Mouse (Mus musculus) urinary bladder, adult 2 months (tissue): Measurements from ENCODE around the gene Scgb2b27. TPM values are rescaled to one million over a fixed set of nuclear protein-coding genes. Genes with fewer than 3 reads are reported as not detected.
"Not testable (repeated sequence)": the region's sequence is repeated elsewhere in the genome, so short reads cannot be mapped to it uniquely, and the experiment has no call there.

Experiments used
- DNase-seq: peaks from one replicate; pipeline ENCODE4 v3.0.0; 2022; ENCODE audit warnings: low spot score
- polyA plus RNA-seq: library from polyadenylated mRNA; depleted of rRNA; stranded (reverse); fragments of >200 nt; gene quantifications from 2 replicates; pipeline ENCODE4 v1.2.3, GENCODE M21; 2012; rRNA removed

The Scgb2b27 gene
- polyA plus RNA-seq: not detected in 2 replicates

DNA sequence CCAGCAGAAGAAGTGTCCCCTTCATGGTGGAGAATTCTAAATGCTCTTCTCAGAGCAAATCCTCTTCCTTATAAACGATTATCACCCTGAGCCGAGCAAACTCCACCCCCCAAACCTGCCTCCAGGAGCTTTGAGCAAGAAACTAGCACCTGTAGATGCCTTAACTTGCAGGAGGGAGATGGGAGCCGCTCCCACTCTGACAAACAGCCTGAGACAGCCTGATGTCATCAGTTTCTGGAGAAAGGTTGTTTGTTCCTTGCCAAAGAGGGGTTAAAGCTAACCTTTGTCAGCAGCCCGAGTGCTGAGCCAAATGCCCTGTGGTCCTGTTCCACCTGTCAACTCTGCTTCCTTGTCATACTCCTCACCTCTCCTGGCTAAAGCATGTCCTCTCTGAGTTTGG is at the start of gene Scgb2b27:
Gene Scgb2b27, minus strand, starts transcription at position 101 of the 400 bp plus-strand sequence.
- no peak for DNase-seq

DNA sequence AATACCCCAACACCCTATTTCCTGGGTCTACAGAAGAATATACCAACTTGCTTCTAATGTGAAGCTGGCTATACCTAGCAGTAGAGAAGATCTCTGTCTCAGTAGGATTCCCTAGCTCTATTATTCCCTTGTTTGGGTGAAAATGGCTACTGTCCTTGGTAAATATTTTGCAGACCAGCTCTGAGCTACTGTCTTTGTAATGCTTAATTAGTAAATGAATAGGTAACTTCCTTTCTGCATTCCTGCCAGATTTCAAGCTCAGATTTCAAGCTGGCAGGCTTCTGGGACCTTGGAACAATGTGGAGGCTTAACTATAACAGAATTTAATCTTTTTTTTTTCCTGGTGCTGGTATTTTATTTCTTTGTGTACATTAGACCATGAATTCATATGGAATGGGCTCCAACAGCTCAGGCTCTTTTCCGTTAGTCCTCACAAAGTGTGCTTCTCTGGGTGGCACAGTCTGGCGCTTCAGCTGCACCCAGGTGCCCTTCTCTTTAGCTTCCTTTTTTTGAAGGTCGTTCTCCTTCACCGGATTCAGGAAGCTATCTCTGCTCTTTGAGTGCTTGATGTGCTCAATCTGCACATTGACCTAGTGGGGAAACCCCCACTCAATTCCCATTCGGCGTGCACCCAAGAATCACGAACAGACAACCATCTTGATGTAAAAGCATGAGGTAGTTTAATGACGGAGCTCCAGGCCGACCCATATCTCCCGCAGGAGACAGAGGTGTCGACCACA is 22.5 kb upstream of the Scgb2b27 start:
- not testable (repeated sequence) for DNase-seq

DNA sequence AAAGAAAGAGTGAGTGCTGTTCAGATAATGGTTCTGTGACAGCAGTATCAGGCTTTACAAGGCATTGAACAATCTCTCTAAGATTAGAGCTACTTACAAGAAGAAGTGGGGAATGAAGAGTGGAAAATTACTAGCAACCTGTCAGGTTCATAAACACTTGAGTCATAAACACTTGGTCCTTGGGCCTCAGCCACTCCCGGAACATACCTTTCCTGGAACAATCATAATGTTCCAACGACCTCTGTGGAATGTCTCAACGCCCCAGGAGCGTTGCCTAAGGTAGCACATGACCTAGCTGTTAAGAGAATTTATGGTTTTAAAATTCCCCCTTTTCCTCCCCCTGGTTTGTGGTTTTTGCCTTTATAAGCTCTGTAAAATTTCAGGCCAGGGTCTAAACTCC is 20.8 kb upstream of the Scgb2b27 start:
- DNase-seq: not testable (repeated sequence)

GRCm38 (mm10) chr7:34030026-34030425 is 16.3 kb upstream of the Scgb2b27 start:
- no peak for DNase-seq

DNA sequence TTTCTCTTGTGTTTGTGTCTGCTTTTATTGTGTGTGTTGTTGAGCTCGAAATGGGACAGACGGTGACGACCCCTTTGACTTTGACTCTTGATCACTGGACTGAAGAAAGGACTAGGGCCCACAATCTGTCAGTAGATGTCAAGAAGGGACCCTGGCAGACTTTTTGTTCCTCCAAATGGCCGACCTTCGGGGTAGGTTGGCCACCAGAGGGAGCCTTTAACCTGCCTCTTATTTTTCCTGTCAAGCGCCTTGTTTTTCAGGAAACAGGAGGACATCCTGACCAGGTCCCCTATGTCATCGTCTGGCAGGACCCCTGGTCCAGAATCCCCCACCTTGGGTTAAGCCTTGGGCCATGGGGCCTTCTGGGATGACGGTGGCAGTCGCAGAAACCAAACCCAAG is 13.5 kb upstream of the Scgb2b27 start:
- DNase-seq: not testable (repeated sequence)

- no peak for DNase-seq
Measured at GRCm38 (mm10) chr7:34025641-34026040, 11.9 kb upstream of the Scgb2b27 start.

GRCm38 (mm10) chr7:34021183-34021582 is 7.4 kb upstream of the Scgb2b27 start, which contains the start of gene Scgb1b27:
Scgb1b27 (plus strand) TSS chr7:34021483.
- not testable (repeated sequence) for DNase-seq

DNA sequence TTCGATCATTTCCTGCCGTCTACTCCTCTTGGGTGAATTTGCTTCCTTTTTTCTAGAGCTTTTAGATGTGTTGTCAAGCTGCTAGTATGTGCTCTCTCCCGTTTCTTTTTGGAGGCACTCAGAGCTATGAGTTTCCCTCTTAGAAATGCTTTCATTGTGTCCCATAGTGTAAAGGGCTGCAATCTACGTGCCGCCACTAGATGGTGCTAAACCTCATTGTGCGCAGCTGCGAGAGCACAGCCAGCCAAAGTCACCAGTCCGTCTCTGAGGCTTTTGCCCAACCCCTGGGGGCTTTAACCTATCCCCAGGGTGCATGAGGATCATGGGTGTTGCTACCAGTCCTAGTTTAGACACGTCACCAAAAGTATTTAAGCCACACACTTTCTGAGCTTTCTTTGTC is 31.5 kb downstream of the Scgb2b27 start:
- not testable (repeated sequence) for DNase-seq

Other genes starting within 250 kb of the Scgb2b27 start
- not detected in 2 replicates for gene Scgb2b26, start 68.9 kb downstream of the Scgb2b27 start, polyA plus RNA-seq
- gene Scgb1b27, start 7.5 kb upstream of the Scgb2b27 start, polyA plus RNA-seq: not detected in 2 replicates
- gene Scgb1b30, start 81.5 kb upstream of the Scgb2b27 start, polyA plus RNA-seq: not detected in 2 replicates
- 23.0 and 23.3 TPM in 2 replicates for gene Wtip, start 119.3 kb upstream of the Scgb2b27 start, polyA plus RNA-seq
- gene Uba2, start 155.7 kb upstream of the Scgb2b27 start, polyA plus RNA-seq: 76.1 and 90.3 TPM in 2 replicates
- 34.9 and 44.6 TPM in 2 replicates for gene Pdcd2l, start 182.7 kb upstream of the Scgb2b27 start, polyA plus RNA-seq
- 242 and 345 TPM in 2 replicates for gene Gpi1, start 216.4 kb upstream of the Scgb2b27 start, polyA plus RNA-seq
- not detected in 2 replicates for gene Gm6096, start 237.1 kb upstream of the Scgb2b27 start, polyA plus RNA-seq